Mouse (Mus musculus) thymus, adult 18-20 months (tissue): ENCODE data around the gene Cebpg.

ENCODE experiments used
- DNase-seq, 2 experiments: peaks; one replicate each; pipeline ENCODE4 v3.0.0; 2022; ENCODE audit warnings: mixed read lengths in 2 of 2

Cebpg gene

GRCm38 (mm10) chr7:35023251-35023650, 33.1 kb downstream of the Cebpg start:
- no peak for DNase-seq

GRCm38 (mm10) chr7:35021365-35021764, 35.0 kb downstream of the Cebpg start:
- DNase-seq = no peak

GRCm38 (mm10) chr7:35015252-35015651, 41.1 kb downstream of the Cebpg start:
- no peak for DNase-seq

GRCm38 (mm10) chr7:35013228-35013627, 43.1 kb downstream of the Cebpg start:
- no peak for DNase-seq

GRCm38 (mm10) chr7:35006661-35007060, 49.7 kb downstream of the Cebpg start:
- DNase-seq = no peak

- DNase-seq = no peak
These were observed 53.1 kb downstream of the Cebpg start for GRCm38 (mm10) chr7:35003171-35003737.

GRCm38 (mm10) chr7:35000839-35001238, 55.5 kb downstream of the Cebpg start:
- no peak for DNase-seq
